9 mouse cellular contexts compared by ENCODE assay signal in the genomic region with DNA sequence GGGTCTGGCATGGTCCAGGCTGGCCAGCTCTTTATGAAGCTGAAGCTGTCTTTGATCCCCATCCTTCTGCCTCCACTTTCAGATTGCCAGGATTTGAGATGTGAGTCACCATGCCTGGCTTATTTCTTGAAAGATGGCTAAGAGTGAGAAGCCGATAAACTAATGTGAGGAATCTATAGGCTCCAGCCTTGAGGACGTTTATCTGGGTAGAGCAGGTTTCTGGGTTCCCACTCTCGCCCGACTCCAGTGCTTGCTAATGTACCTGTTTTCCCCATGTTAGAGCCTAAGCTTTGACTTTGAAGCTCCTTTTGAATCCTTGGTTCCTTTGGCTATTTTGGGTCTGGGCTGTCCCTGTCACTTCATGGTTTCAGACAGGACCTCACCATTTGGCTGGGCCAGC. TPM values are rescaled to one million over a fixed set of nuclear protein-coding genes. Genes with fewer than 3 reads are reported as not detected.
A peak's percentile ranks its signal among the peaks of the same experiment; 100 is the strongest.
DNase-seq lines count a peak whose midpoint lies in the region; ATAC-seq and TF ChIP-seq lines count a peak whose summit lies in the region.
"Had no signal": no experiment of that assay in that cellular context is flagged by ENCODE, and none has a peak within 500 bp of the region (broad histone marks: within the 10 kb centered on the region; RNA-seq: fewer than 3 reads in every experiment).

No protein-coding gene starts in this region.

- intact Hi-C loops in left cerebral cortex, postnatal 25 days (cut with DNase I): no loop called here
- intact Hi-C loops in gastrocnemius, postnatal 14 days (cut with DNase I; ENCODE audit: low total_unique reads): no loop called here

- ATAC-seq in heart, embryonic 11.5 days (replicated peaks; ENCODE audit: insufficient number of reproducible peaks, low FRiP score, low TSS enrichment): no peak
- ATAC-seq in hindbrain, embryonic 12.5 days (ENCODE audit: low FRiP score): no peak
- no peak for ATAC-seq in midbrain, embryonic 12.5 days (ENCODE audit: low FRiP score, low read depth)

- peak overlapping the region; percentile 98 for H3K4me3 ChIP-seq in heart, embryonic 11.5 days (ENCODE audit: low read depth, low read length)
- H3K4me3 ChIP-seq in bone marrow macrophage, adult 2 months (ENCODE audit: insufficient read depth, low read length): peak overlapping the region; percentile 67
- H3K4me3 ChIP-seq in hindbrain, embryonic 12.5 days: peak overlapping the region; percentile 100
- peak overlapping the region; percentile 95 for H3K4me3 ChIP-seq in midbrain, embryonic 12.5 days

- 49% methylated on average over 4 of the region's 4 CpGs for WGBS in heart, embryonic 11.5 days (ENCODE audit: insufficient replicate concordance)
- WGBS in hindbrain, embryonic 12.5 days: 79% methylated on average over 4 of the region's 4 CpGs
- WGBS in midbrain, embryonic 12.5 days: 70% methylated on average over 4 of the region's 4 CpGs

- peaks cover 16% of the 10 kb centered on the region for H3K4me1 ChIP-seq in heart, embryonic 11.5 days (ENCODE audit: control insufficient read depth, insufficient read depth, low read length)
- H3K4me1 ChIP-seq in bone marrow macrophage, adult 2 months (ENCODE audit: control insufficient read depth, insufficient read depth, low read length): peaks cover 31% of the 10 kb centered on the region
- H3K4me1 ChIP-seq in hindbrain, embryonic 12.5 days: peaks cover 27% of the 10 kb centered on the region
- peaks cover 28% of the 10 kb centered on the region for H3K4me1 ChIP-seq in midbrain, embryonic 12.5 days

- DNase-seq in heart, adult 8-10 months (ENCODE audit: low spot score): no peak
- no peak for DNase-seq in adrenal gland, adult 8-10 months
- no peak for DNase-seq in left cerebral cortex, postnatal 25 days (ENCODE audit: low spot score in 2 of 2)
- no peak for DNase-seq in gastrocnemius, postnatal 14 days

- H3K36me3 ChIP-seq in heart, embryonic 11.5 days (ENCODE audit: control insufficient read depth, insufficient read depth, low read length): peaks cover 8% of the 10 kb centered on the region; the same call in 1 of the 2 replicates
- peaks cover 18% of the 10 kb centered on the region; the same call in 1 of the 2 replicates for H3K36me3 ChIP-seq in hindbrain, embryonic 12.5 days
- peaks cover 18% of the 10 kb centered on the region; the same call in 1 of the 2 replicates for H3K36me3 ChIP-seq in midbrain, embryonic 12.5 days

- TF ChIP-seq CTCF in bone marrow macrophage, adult 2 months (IDR thresholded peaks at IDR 0.05; ENCODE audit: low read depth, low read length): no peak

- TF ChIP-seq POLR2A in bone marrow macrophage, adult 2 months (IDR thresholded peaks at IDR 0.05; ENCODE audit: borderline replicate concordance, low read depth, low read length): no peak

- H3K27ac ChIP-seq in heart, embryonic 11.5 days (ENCODE audit: low read depth, low read length): no peak overlapping the region
- no peak overlapping the region for H3K27ac ChIP-seq in bone marrow macrophage, adult 2 months (ENCODE audit: insufficient read depth, low read depth, low read length)
- no peak overlapping the region for H3K27ac ChIP-seq in hindbrain, embryonic 12.5 days
- H3K27ac ChIP-seq in midbrain, embryonic 12.5 days (replicated peaks): no peak overlapping the region

- H3K27me3 ChIP-seq in heart, embryonic 11.5 days (ENCODE audit: control insufficient read depth, insufficient read depth, low read length): no peaks in the 10 kb centered on the region
- no peaks in the 10 kb centered on the region for H3K27me3 ChIP-seq in hindbrain, embryonic 12.5 days
- no peaks in the 10 kb centered on the region for H3K27me3 ChIP-seq in midbrain, embryonic 12.5 days

- H3K9me3 ChIP-seq in heart, embryonic 11.5 days (replicated peaks; ENCODE audit: control insufficient read depth, low read length): 0 out of 2 replicates have a peak, but pooled peaks cover 2% of the 10 kb centered on the region
- H3K9me3 ChIP-seq in hindbrain, embryonic 12.5 days (replicated peaks): no peaks in the 10 kb centered on the region
- H3K9me3 ChIP-seq in midbrain, embryonic 12.5 days: no peaks in the 10 kb centered on the region

- H3K4me2 ChIP-seq in heart, embryonic 11.5 days: peak overlapping the region; percentile 95
- peak overlapping the region; percentile 88 for H3K4me2 ChIP-seq in hindbrain, embryonic 12.5 days (replicated peaks)
- peak overlapping the region; percentile 90 for H3K4me2 ChIP-seq in midbrain, embryonic 12.5 days (replicated peaks)

- H3K9ac ChIP-seq in heart, embryonic 11.5 days (ENCODE audit: low read depth, low read length): peak overlapping the region; percentile 95
- peak overlapping the region; percentile 98; the same call in 1 of the 2 replicates for H3K9ac ChIP-seq in hindbrain, embryonic 12.5 days
- peak overlapping the region; percentile 46; the same call in 1 of the 2 replicates for H3K9ac ChIP-seq in midbrain, embryonic 12.5 days (replicated peaks)

RNA-seq across cellular contexts. Expression of a gene that starts 1.5 kb away (rescaled TPM):
- 114 and 122 TPM in 2 replicates for polyA plus RNA-seq in heart, embryonic 11.5 days (2014; fragmentation: Nextera tagmentation; extraction: Ambion mirVana)
- total RNA-seq in heart, adult 8-10 months (2022): 10 to 100 TPM; 93.0 to 97.3 (median 95.6) TPM
- polyA plus RNA-seq in bone marrow macrophage, adult 2 months (2012; ENCODE audit: insufficient read depth, insufficient read length, missing spikeins): 80.1 and 87.0 TPM in 2 replicates
- polyA plus RNA-seq in hindbrain, embryonic 12.5 days (2016; fragmentation: Nextera tagmentation; extraction: Ambion mirVana): 155 and 162 TPM in 2 replicates
- polyA plus RNA-seq in midbrain, embryonic 12.5 days (2016; fragmentation: Nextera tagmentation; extraction: Ambion mirVana): 158 and 161 TPM in 2 replicates
- 100 to 1,000 TPM; 162 to 201 (median 183) TPM for total RNA-seq in adrenal gland, adult 8-10 months (2022)
- total RNA-seq in left cerebral cortex, postnatal 25 days (2021): 10 to 100 TPM; 92.8 to 92.9 TPM
- total RNA-seq in gastrocnemius, postnatal 14 days (2021): 10 to 100 TPM; 81.7 to 88.9 TPM

RNA-seq across cellular contexts. Expression of a gene that starts 24.8 kb away (rescaled TPM):
- polyA plus RNA-seq in heart, embryonic 11.5 days (2014; fragmentation: Nextera tagmentation; extraction: Ambion mirVana): not detected in 2 replicates
- total RNA-seq in heart, adult 8-10 months (2022): not detected
- polyA plus RNA-seq in bone marrow macrophage, adult 2 months (2012; ENCODE audit: insufficient read depth, insufficient read length, missing spikeins): not detected in 2 replicates
- not detected in 2 replicates for polyA plus RNA-seq in hindbrain, embryonic 12.5 days (2016; fragmentation: Nextera tagmentation; extraction: Ambion mirVana)
- polyA plus RNA-seq in midbrain, embryonic 12.5 days (2016; fragmentation: Nextera tagmentation; extraction: Ambion mirVana): not detected in 2 replicates
- total RNA-seq in adrenal gland, adult 8-10 months (2022): under 1 TPM in 3 of 4 experiments, not detected in 1; 0.15 to 0.24 (median 0.22) TPM
- not detected for total RNA-seq in left cerebral cortex, postnatal 25 days (2021)
- not detected for total RNA-seq in gastrocnemius, postnatal 14 days (2021)
- total RNA-seq: granulocyte monocyte progenitor cell, adult 5-6 weeks had no signal

RNA-seq across cellular contexts. Expression of a gene that starts 31.6 kb away (rescaled TPM):
- polyA plus RNA-seq in heart, embryonic 11.5 days (2014; fragmentation: Nextera tagmentation; extraction: Ambion mirVana): 8.8 and 9.8 TPM in 2 replicates
- 10 to 100 TPM; 17.1 to 18.4 (median 18.1) TPM for total RNA-seq in heart, adult 8-10 months (2022)
- 131 and 136 TPM in 2 replicates for polyA plus RNA-seq in bone marrow macrophage, adult 2 months (2012; ENCODE audit: insufficient read depth, insufficient read length, missing spikeins)
- polyA plus RNA-seq in hindbrain, embryonic 12.5 days (2016; fragmentation: Nextera tagmentation; extraction: Ambion mirVana): 21.1 and 22.1 TPM in 2 replicates
- 20.6 and 21.4 TPM in 2 replicates for polyA plus RNA-seq in midbrain, embryonic 12.5 days (2016; fragmentation: Nextera tagmentation; extraction: Ambion mirVana)
- 10 to 100 TPM; 14.8 to 21.0 (median 18.5) TPM for total RNA-seq in adrenal gland, adult 8-10 months (2022)
- total RNA-seq in left cerebral cortex, postnatal 25 days (2021): 10 to 100 TPM; 13.2 to 13.5 TPM
- 1 to 10 TPM; 9.0 to 9.8 TPM for total RNA-seq in gastrocnemius, postnatal 14 days (2021)

Comparison
In these comparisons a context has a peak if more than half of its experiments do, and no peak if none do; other contexts are left out.
1. H3K9ac ChIP-seq: peak in every context shown above with its lines; median percentile 98 in hindbrain, embryonic 12.5 days; 95 in heart, embryonic 11.5 days; 46 in midbrain, embryonic 12.5 days.